Mouse (Mus musculus): ENCODE measurements around the gene Slc26a6. TPM values are rescaled to one million over a fixed set of nuclear protein-coding genes. Genes with fewer than 3 reads are reported as not detected.

Slc26a6 gene
- polyA plus RNA-seq, 1 experiment from 2014 or later = 8.5 TPM

- DNase-seq (ENCODE audit: low spot score) = no peak
Observed at GRCm38 (mm10) chr9:108955241-108955640, 102.2 kb downstream of the Slc26a6 start.

GRCm38 (mm10) chr9:108955846-108956245 is 102.8 kb downstream of the Slc26a6 start:
- no peak for DNase-seq (ENCODE audit: low spot score)

Small RNAs within 50 kb of the gene (microRNA-seq; reads per million reads assigned to microRNA genes)
- gene Gm23156 (ENCODE audit: borderline number of aligned reads) = not detected

Other genes with a start within 250 kb of the Slc26a6 start
- gene Arih2, start 203.9 kb upstream of the Slc26a6 start, polyA plus RNA-seq (2015; fragmentation: Nextera tagmentation; extraction: Ambion mirVana) = 44.7 and 49.1 TPM in 2 replicates
- gene Slc25a20, start 191.2 kb upstream of the Slc26a6 start, polyA plus RNA-seq (2015; fragmentation: Nextera tagmentation; extraction: Ambion mirVana) = 40.9 and 43.4 TPM in 2 replicates
- gene Prkar2a, start 164.0 kb upstream of the Slc26a6 start, polyA plus RNA-seq (2015; fragmentation: Nextera tagmentation; extraction: Ambion mirVana) = 5.8 and 7.7 TPM in 2 replicates
- gene Ip6k2, start 69.5 kb upstream of the Slc26a6 start, polyA plus RNA-seq (2015; fragmentation: Nextera tagmentation; extraction: Ambion mirVana) = 40.9 and 49.8 TPM in 2 replicates
- gene Nckipsd, start 44.9 kb upstream of the Slc26a6 start, polyA plus RNA-seq (2015; fragmentation: Nextera tagmentation; extraction: Ambion mirVana) = 5.7 and 6.4 TPM in 2 replicates
- gene Celsr3, start 27.0 kb upstream of the Slc26a6 start, polyA plus RNA-seq (2015; fragmentation: Nextera tagmentation; extraction: Ambion mirVana) = 0.01 and 0.08 TPM in 2 replicates
- not detected in 2 replicates for gene Tmem89, start 61.3 kb downstream of the Slc26a6 start, polyA plus RNA-seq (2015; fragmentation: Nextera tagmentation; extraction: Ambion mirVana)
- 407 and 414 TPM in 2 replicates for gene Uqcrc1, start 83.3 kb downstream of the Slc26a6 start, polyA plus RNA-seq (2015; fragmentation: Nextera tagmentation; extraction: Ambion mirVana)
- gene Col7a1, start 100.3 kb downstream of the Slc26a6 start, polyA plus RNA-seq (2015; fragmentation: Nextera tagmentation; extraction: Ambion mirVana) = 0.46 and 0.63 TPM in 2 replicates
- gene Ucn2, start 132.7 kb downstream of the Slc26a6 start, polyA plus RNA-seq (2015; fragmentation: Nextera tagmentation; extraction: Ambion mirVana) = not detected in 2 replicates
- gene Pfkfb4, start 138.5 kb downstream of the Slc26a6 start, polyA plus RNA-seq (2015; fragmentation: Nextera tagmentation; extraction: Ambion mirVana) = 6.0 and 7.7 TPM in 2 replicates
- 210 and 212 TPM in 2 replicates for gene Shisa5, start 185.3 kb downstream of the Slc26a6 start, polyA plus RNA-seq (2015; fragmentation: Nextera tagmentation; extraction: Ambion mirVana)
- gene Trex1, start 206.5 kb downstream of the Slc26a6 start, polyA plus RNA-seq (2015; fragmentation: Nextera tagmentation; extraction: Ambion mirVana) = 42.1 and 42.4 TPM in 2 replicates
- 23.4 and 28.4 TPM in 2 replicates for gene Atrip, start 220.8 kb downstream of the Slc26a6 start, polyA plus RNA-seq (2015; fragmentation: Nextera tagmentation; extraction: Ambion mirVana)
- gene Ccdc51, start 229.2 kb downstream of the Slc26a6 start, polyA plus RNA-seq (2015; fragmentation: Nextera tagmentation; extraction: Ambion mirVana) = 18.6 and 19.0 TPM in 2 replicates
- 808 and 867 TPM in 2 replicates for gene Tma7, start 229.3 kb downstream of the Slc26a6 start, polyA plus RNA-seq (2015; fragmentation: Nextera tagmentation; extraction: Ambion mirVana)
- 3.3 and 3.8 TPM in 2 replicates for gene Plxnb1, start 242.1 kb downstream of the Slc26a6 start, polyA plus RNA-seq (2015; fragmentation: Nextera tagmentation; extraction: Ambion mirVana)